Mouse (Mus musculus): ENCODE measurements around the gene Rasa2.

DNA sequence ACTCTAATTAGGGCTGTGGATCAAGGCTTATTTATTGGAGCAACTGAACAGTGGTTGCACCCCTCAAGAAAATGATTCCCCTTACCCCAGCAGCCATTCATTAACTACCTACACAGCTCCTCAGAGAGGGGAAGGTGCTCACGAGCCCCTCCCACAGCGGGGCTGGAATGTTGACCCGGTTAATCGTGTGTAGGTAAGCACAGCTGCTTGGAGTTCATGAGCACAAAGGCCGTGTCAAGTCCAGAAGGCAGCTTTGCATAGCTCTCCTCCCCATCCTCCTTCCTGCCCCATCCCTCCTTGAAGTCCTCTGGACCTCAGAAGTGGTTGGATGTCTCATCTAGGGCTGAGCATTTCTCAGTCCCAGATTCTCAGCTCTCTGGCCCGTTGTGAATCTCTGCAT is 3.8 kb upstream of the Rasa2 start:
- TF ChIP-seq USF1 (IDR thresholded peaks at IDR 0.05; ENCODE audit: low read depth) (no peak), CTCF (IDR thresholded peaks at IDR 0.05; ENCODE audit: control insufficient read depth, insufficient read depth, insufficient read length) (no peak), MAX (IDR thresholded peaks at IDR 0.05) (no peak)

Data from C2C12 (cell line).